Mouse (Mus musculus): ENCODE data around the gene Olfr1366. TPM values are rescaled to one million over a fixed set of nuclear protein-coding genes. Genes with fewer than 3 reads are reported as not detected.

Olfr1366 gene
- polyA plus RNA-seq (2012; rRNA removed; ENCODE audit: low replicate concordance) = not detected in 2 replicates

DNA sequence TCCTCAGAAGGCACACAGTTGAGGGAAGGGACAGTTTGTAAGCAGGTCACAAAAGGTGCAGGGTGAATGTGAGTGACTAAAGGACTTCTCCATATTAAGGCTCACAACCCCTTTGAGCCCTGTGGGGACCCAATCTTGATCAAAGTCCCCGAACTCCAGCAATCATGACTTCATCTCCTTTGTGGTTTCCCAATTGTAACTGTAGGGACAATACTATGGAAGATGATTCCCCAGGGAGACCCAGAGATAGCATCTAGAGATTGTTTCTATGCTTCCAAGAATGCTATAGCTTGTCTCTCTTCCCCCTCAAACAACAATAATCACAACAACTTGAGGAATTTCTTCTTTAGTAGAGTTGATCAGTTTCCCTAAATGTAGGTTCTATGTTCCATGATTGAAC, at the start of gene Olfr1366:
Olfr1366 (minus strand) TSS at position 101 of the 400 bp plus-strand sequence.

DNA sequence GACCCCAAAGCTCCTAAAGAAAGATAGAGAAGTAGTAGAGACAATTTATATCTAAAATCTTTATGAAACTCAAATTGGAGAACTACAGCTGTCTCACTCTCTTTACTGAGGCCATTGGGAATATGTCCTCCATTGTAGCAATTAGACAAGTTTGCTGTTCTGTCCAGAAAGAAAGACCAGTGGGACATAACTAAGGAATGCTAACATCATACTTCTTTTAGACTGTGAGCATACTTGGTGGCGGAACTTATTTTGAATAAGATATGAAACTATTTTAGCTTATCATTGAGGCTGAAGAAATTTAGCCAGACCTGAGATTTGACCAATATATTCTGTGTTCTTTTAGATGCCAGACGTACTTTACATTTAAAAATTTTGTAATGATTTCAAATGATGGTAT, 39.1 kb upstream of the Olfr1366 start, which contains the start of gene Olfr1364:
Olfr1364 (minus strand) TSS at position 101 of the 400 bp plus-strand sequence.

GRCm38 (mm10) chr13:21559793-21560192, 17.2 kb upstream of the Olfr1366 start, which contains the start of gene Olfr1535:
Olfr1535 (minus strand) TSS chr13:21559893.

GRCm38 (mm10) chr13:21530781-21531201, 11.8 kb downstream of the Olfr1366 start, which contains the start of gene Zkscan8:
Zkscan8 (minus strand) TSS chr13:21531120.

DNA sequence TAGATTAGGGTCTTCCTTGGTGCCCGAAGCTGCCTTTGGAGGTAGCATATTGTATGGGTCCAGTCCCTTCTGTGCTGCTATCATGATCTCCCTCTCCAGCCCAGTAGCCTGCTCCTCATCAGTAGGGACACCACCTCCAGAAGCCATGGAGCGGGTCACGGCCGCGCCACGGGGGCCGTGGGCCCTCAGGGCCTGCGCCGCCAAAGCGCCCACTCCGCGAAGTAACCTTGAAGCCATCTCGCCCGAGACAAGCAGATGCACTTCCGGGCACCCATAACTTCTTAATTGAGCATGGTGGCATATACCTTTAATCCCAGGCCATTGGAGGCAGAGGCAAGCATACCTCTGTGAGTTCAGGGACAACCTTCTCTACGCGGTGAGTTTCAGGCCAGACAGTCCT, 41.4 kb downstream of the Olfr1366 start, which contains the start of gene Gm11273:
Gm11273 (minus strand) TSS at position 237 of the 400 bp plus-strand sequence.

GRCm38 (mm10) chr13:21495080-21495479, 47.5 kb downstream of the Olfr1366 start, which contains the start of gene AK157302:
AK157302 (plus strand) TSS chr13:21495223.

Other genes with a start within 250 kb of the Olfr1366 start
- not detected in 2 replicates for gene Gpx6, start 230.7 kb downstream of the Olfr1366 start, polyA plus RNA-seq (2012; rRNA removed; ENCODE audit: low replicate concordance)
- gene Olfr1367, start 195.9 kb downstream of the Olfr1366 start, polyA plus RNA-seq (2012; rRNA removed; ENCODE audit: low replicate concordance) = not detected in 2 replicates
- 0.07 and 0.13 TPM in 2 replicates for gene Zscan12, start 180.0 kb downstream of the Olfr1366 start, polyA plus RNA-seq (2012; rRNA removed; ENCODE audit: low replicate concordance)
- gene Zkscan3, start 140.1 kb downstream of the Olfr1366 start, polyA plus RNA-seq (2012; rRNA removed; ENCODE audit: low replicate concordance) = 6.1 and 9.7 TPM in 2 replicates
- gene Pgbd1, start 101.8 kb downstream of the Olfr1366 start, polyA plus RNA-seq (2012; rRNA removed; ENCODE audit: low replicate concordance) = 0.07 and 0.13 TPM in 2 replicates
- gene Zscan26, start 89.1 kb downstream of the Olfr1366 start, polyA plus RNA-seq (2012; rRNA removed; ENCODE audit: low replicate concordance) = 1.2 and 2.0 TPM in 2 replicates
- 0.28 TPM in 1 of 2 replicates, not detected in the other for gene Nkapl, start 74.3 kb downstream of the Olfr1366 start, polyA plus RNA-seq (2012; rRNA removed; ENCODE audit: low replicate concordance)
- gene Zkscan4, start 63.9 kb downstream of the Olfr1366 start, polyA plus RNA-seq (2012; rRNA removed; ENCODE audit: low replicate concordance) = 0.07 and 0.11 TPM in 2 replicates
- gene Gm10065, start 63.4 kb downstream of the Olfr1366 start, polyA plus RNA-seq (2012; rRNA removed; ENCODE audit: low replicate concordance) = not detected in 2 replicates
- not detected in 2 replicates for gene AK157302, start 47.6 kb downstream of the Olfr1366 start, polyA plus RNA-seq (2012; rRNA removed; ENCODE audit: low replicate concordance)
- gene Gm11273, start 41.4 kb downstream of the Olfr1366 start, polyA plus RNA-seq (2012; rRNA removed; ENCODE audit: low replicate concordance) = 34.6 and 52.3 TPM in 2 replicates
- gene Zkscan8, start 11.7 kb downstream of the Olfr1366 start, polyA plus RNA-seq (2012; rRNA removed; ENCODE audit: low replicate concordance) = 0.26 and 0.42 TPM in 2 replicates
- not detected in 2 replicates for gene Olfr1535, start 17.1 kb upstream of the Olfr1366 start, polyA plus RNA-seq (2012; rRNA removed; ENCODE audit: low replicate concordance)
- not detected in 2 replicates for gene Olfr1364, start 39.0 kb upstream of the Olfr1366 start, polyA plus RNA-seq (2012; rRNA removed; ENCODE audit: low replicate concordance)
- gene Olfr1362, start 71.2 kb upstream of the Olfr1366 start, polyA plus RNA-seq (2012; rRNA removed; ENCODE audit: low replicate concordance) = not detected in 2 replicates
- not detected in 2 replicates for gene Olfr11, start 99.7 kb upstream of the Olfr1366 start, polyA plus RNA-seq (2012; rRNA removed; ENCODE audit: low replicate concordance)
- not detected in 2 replicates for gene Olfr1361, start 120.6 kb upstream of the Olfr1366 start, polyA plus RNA-seq (2012; rRNA removed; ENCODE audit: low replicate concordance)
- gene Olfr1360, start 134.6 kb upstream of the Olfr1366 start, polyA plus RNA-seq (2012; rRNA removed; ENCODE audit: low replicate concordance) = not detected in 2 replicates
- gene Olfr1359, start 155.3 kb upstream of the Olfr1366 start, polyA plus RNA-seq (2012; rRNA removed; ENCODE audit: low replicate concordance) = not detected in 2 replicates
- gene Hist1h2bl, start 173.3 kb upstream of the Olfr1366 start, polyA plus RNA-seq (2012; rRNA removed; ENCODE audit: low replicate concordance) = 7.5 and 8.8 TPM in 2 replicates
- gene Hist1h2ai, start 173.6 kb upstream of the Olfr1366 start, polyA plus RNA-seq (2012; rRNA removed; ENCODE audit: low replicate concordance) = 13.1 and 96.4 TPM in 2 replicates
- gene Hist1h3h, start 174.9 kb upstream of the Olfr1366 start, polyA plus RNA-seq (2012; rRNA removed; ENCODE audit: low replicate concordance) = 70.2 and 104 TPM in 2 replicates
- 3.8 and 7.0 TPM in 2 replicates for gene Hist1h2bm, start 179.2 kb upstream of the Olfr1366 start, polyA plus RNA-seq (2012; rRNA removed; ENCODE audit: low replicate concordance)
- 3.1 and 3.3 TPM in 2 replicates for gene Hist1h4j, start 192.3 kb upstream of the Olfr1366 start, polyA plus RNA-seq (2012; rRNA removed; ENCODE audit: low replicate concordance)
- 26.4 and 32.3 TPM in 2 replicates for gene Hist1h4k, start 207.7 kb upstream of the Olfr1366 start, polyA plus RNA-seq (2012; rRNA removed; ENCODE audit: low replicate concordance)
- 28.1 and 60.3 TPM in 2 replicates for gene Hist1h2ak, start 211.0 kb upstream of the Olfr1366 start, polyA plus RNA-seq (2012; rRNA removed; ENCODE audit: low replicate concordance)
- 10.3 and 18.9 TPM in 2 replicates for gene Hist1h2bn, start 211.3 kb upstream of the Olfr1366 start, polyA plus RNA-seq (2012; rRNA removed; ENCODE audit: low replicate concordance)
- 1.6 and 2.1 TPM in 2 replicates for gene Hist1h1b, start 237.8 kb upstream of the Olfr1366 start, polyA plus RNA-seq (2012; rRNA removed; ENCODE audit: low replicate concordance)
- 76.2 and 99.7 TPM in 2 replicates for gene Hist1h3i, start 240.6 kb upstream of the Olfr1366 start, polyA plus RNA-seq (2012; rRNA removed; ENCODE audit: low replicate concordance)
- 8.4 and 153 TPM in 2 replicates for gene Hist1h2an, start 244.4 kb upstream of the Olfr1366 start, polyA plus RNA-seq (2012; rRNA removed; ENCODE audit: low replicate concordance)
- gene Hist1h2bp, start 244.7 kb upstream of the Olfr1366 start, polyA plus RNA-seq (2012; rRNA removed; ENCODE audit: low replicate concordance) = 2.6 and 4.6 TPM in 2 replicates

Data from duodenum, adult 2 months (tissue).